Mouse (Mus musculus): ENCODE measurements at regions not wholly inside any gene's neighbourhood (a gene's known extent, or its start where the extent isn't known, plus 50 kb on each side); places are given as distances from the start of the nearest gene placed in this dataset.

DNA sequence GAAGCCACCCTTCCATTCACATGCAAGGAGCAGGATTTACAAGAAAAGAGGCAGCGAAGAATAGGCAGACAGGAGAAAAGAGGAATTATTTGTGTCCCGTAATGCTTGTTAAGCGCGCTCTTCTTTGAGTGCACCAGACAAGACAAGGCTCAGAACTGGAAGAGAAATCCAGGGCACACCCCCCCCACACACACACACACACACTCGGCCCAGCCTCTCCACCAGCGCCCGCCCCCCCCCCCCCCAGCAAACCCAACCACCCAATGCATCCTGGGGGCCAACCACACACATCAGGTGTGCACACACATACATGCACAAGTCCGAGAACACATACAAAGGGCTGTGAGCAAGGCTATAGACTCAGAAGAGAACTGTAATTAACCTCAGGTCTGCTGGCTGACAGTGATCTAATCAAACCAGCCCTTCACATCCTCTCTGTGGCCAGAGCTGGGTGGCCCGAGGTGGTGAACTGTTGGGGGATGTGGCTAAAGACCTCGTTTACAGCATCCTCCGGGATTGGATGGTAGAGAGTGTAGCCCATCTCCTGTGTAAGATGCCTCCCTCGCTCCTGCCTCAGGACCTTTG is 108.7 kb upstream of the Lhx5 start:
- no peak for DNase-seq (ENCODE audit: low spot score)

DNA sequence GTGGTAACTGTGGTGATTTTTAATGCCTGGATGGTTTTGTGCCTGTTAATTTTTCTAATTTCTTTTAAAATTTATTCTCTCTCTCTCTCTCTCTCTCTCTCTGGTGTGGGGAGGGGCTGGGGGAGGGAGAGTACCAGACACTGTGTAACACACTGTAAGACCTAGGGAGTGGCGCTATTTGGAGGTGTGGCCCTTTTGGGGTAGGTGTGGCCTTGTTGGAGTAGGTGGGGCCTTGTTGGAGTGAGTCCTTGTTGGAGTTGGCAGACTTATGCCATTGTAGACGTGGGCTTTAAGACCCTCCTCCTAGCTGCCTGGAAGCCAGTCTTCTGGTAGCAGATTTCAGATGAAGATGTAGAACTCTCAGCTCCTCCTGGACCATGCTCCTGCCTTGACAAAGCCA is 107.4 kb upstream of the Lhx5 start:
- Histone ChIP-seq H3K27ac (replicated peaks; ENCODE audit: low read depth, low read length) (no peak overlapping the region), H3K36me3 (ENCODE audit: control insufficient read depth, insufficient read depth, low read length) (no peaks in the 10 kb centered on the region), H3K9me3 (ENCODE audit: control insufficient read depth, low read length) (no peaks in the 10 kb centered on the region), H3K27me3 (ENCODE audit: control insufficient read depth, insufficient read depth, low read length) (peaks cover 28% of the 10 kb centered on the region), H3K9ac (ENCODE audit: low read length) (no peak overlapping the region), H3K4me2 (ENCODE audit: low read depth, severe bottlenecking) (no peak overlapping the region), H3K4me1 (ENCODE audit: control insufficient read depth, insufficient read depth, low read length) (0 out of 2 replicates have a peak, but pooled peaks cover 2% of the 10 kb centered on the region), H3K4me3 (ENCODE audit: low read depth, low read length) (no peak overlapping the region)
- DNase-seq (ENCODE audit: low spot score) (no peak), ATAC-seq (ENCODE audit: insufficient number of reproducible peaks, low FRiP score, low TSS enrichment, low read depth) (no peak)
- 92% methylated on average over 2 of the region's 2 CpGs for WGBS

More for the DNA sequence above, 108.7 kb upstream of the Lhx5 start:
- Histone ChIP-seq H3K4me3 (ENCODE audit: low read depth, low read length) (peak overlapping the region; percentile 19; the same call in 1 of the 2 replicates), H3K27me3 (ENCODE audit: control insufficient read depth, insufficient read depth, low read length) (peaks cover 28% of the 10 kb centered on the region), H3K27ac (replicated peaks; ENCODE audit: low read depth, low read length) (no peak overlapping the region), H3K36me3 (ENCODE audit: control insufficient read depth, insufficient read depth, low read length) (no peaks in the 10 kb centered on the region), H3K4me2 (ENCODE audit: low read depth, severe bottlenecking) (peak overlapping the region; percentile 26), H3K9ac (ENCODE audit: low read length) (peak overlapping the region; percentile 9; the same call in 1 of the 2 replicates), H3K4me1 (ENCODE audit: control insufficient read depth, insufficient read depth, low read length) (0 out of 2 replicates have a peak, but pooled peaks cover 2% of the 10 kb centered on the region), H3K9me3 (ENCODE audit: control insufficient read depth, low read length) (no peaks in the 10 kb centered on the region)
- WGBS = 13% methylated on average over 12 of the region's 12 CpGs
- ATAC-seq (ENCODE audit: insufficient number of reproducible peaks, low FRiP score, low TSS enrichment, low read depth) = no peak

DNA sequence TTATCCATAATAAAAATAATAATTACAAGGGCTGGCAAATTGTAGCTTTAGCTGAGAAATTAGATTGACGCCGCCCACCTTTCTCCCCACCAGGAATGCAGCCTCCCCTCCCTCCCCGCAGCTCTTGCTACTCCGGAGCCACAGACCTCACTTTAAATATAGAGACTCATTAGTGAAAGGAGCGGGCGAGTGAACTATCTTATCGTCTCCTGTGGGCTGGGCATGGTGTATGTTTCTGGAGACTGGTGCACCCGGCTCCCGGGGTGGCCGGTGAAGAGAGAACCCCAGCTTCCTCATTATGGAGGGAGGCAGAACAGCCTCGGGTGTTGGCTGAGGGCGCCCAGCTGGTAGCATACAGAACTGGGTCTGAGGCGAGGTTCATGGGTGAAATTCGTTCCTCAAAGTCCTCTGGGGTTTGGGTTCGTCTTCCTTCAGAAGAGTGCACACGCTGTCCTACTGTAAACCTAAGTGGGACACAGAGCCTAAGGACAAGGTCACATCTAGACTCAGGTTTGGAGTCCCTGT is 106.1 kb upstream of the Lhx5 start:
- ATAC-seq (ENCODE audit: insufficient number of reproducible peaks, low FRiP score, low TSS enrichment, low read depth) = no peak
- Histone ChIP-seq H3K9ac (ENCODE audit: low read length) (no peak overlapping the region), H3K4me2 (ENCODE audit: low read depth, severe bottlenecking) (no peak overlapping the region), H3K27ac (replicated peaks; ENCODE audit: low read depth, low read length) (no peak overlapping the region), H3K4me3 (ENCODE audit: low read depth, low read length) (no peak overlapping the region), H3K36me3 (ENCODE audit: control insufficient read depth, insufficient read depth, low read length) (no peaks in the 10 kb centered on the region), H3K9me3 (ENCODE audit: control insufficient read depth, low read length) (no peaks in the 10 kb centered on the region), H3K27me3 (ENCODE audit: control insufficient read depth, insufficient read depth, low read length) (peaks cover 25% of the 10 kb centered on the region), H3K4me1 (ENCODE audit: control insufficient read depth, insufficient read depth, low read length) (0 out of 2 replicates have a peak, but pooled peaks cover 2% of the 10 kb centered on the region)
- 51% methylated on average over 16 of the region's 16 CpGs for WGBS
- DNase-seq (ENCODE audit: low spot score) = no peak

DNA sequence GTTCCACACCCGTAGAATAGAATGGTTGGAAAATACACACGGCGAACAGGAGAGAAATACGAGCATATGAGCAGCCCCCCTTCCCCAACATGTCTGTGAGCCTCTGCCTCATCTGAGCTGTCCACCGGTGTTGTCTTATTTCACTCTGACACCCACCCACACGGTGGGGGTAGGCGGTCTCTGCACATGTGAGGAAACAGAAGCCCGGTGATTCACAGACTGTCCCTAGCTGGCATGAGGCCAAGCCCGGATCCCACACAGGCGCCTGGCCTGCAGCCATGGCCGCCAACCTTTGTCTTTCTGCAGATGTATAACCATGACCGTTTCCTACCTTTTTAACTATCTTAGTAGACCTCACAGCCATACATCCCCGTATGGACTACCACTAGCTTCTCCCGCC is 99.5 kb upstream of the Lhx5 start:
- Histone ChIP-seq H3K9ac (ENCODE audit: low read length) (no peak overlapping the region), H3K9me3 (ENCODE audit: control insufficient read depth, low read length) (no peaks in the 10 kb centered on the region), H3K36me3 (ENCODE audit: control insufficient read depth, insufficient read depth, low read length) (no peaks in the 10 kb centered on the region), H3K27me3 (ENCODE audit: control insufficient read depth, insufficient read depth, low read length) (no peaks in the 10 kb centered on the region), H3K27ac (replicated peaks; ENCODE audit: low read depth, low read length) (no peak overlapping the region), H3K4me2 (ENCODE audit: low read depth, severe bottlenecking) (no peak overlapping the region), H3K4me3 (ENCODE audit: low read depth, low read length) (no peak overlapping the region), H3K4me1 (ENCODE audit: control insufficient read depth, insufficient read depth, low read length) (no peaks in the 10 kb centered on the region)
- ATAC-seq (ENCODE audit: insufficient number of reproducible peaks, low FRiP score, low TSS enrichment, low read depth) (no peak), DNase-seq (ENCODE audit: low spot score) (no peak)
- 91% methylated on average over 14 of the region's 14 CpGs for WGBS

DNA sequence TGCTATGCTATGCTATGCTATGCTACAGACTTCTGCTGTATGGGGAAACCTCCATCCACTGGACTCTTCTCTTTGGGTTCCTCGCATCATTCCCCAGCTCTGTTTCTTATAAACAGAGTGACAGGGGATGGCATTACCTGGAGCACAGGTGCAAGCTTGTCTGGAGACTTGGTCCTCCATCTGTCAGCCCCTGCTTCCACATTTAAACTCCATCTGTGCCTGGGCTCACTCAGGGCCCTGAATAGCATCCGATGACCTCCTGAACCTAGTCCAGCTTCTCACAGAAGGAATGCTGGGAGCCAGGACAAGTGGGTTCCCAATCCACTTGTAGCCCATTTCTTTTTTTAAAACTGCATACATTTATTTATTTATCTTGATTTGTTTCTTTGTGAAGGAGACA is 92.3 kb upstream of the Lhx5 start:
- no peak overlapping the region for H3K27ac ChIP-seq (replicated peaks; ENCODE audit: low read depth, low read length)
- H3K9ac ChIP-seq (ENCODE audit: low read length) = no peak overlapping the region

DNA sequence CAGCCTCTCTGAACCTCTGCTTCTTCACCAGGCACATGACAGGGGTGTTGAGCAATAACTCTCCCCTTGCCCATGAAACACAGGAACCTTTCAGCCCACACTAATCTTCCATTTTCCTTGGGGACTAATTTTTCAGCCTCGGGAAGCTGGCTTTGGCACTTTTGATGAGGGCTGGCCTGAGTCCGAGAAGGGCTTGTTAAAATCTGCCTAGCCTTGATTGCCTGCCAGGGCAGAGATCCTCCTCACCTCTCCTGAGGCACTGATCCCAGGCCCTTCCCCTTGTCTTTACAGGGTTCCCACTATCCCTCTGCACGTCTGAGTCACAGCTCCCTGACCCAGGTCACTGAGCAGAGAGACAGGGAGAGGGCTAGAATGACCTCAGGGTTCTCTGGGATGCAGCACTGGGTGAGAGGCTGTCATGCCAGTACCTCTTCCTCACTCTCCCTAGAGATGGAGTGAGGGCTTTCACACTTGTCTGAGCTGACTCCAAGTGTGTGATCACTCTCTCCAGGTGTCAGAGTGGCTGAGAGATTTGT is 90.7 kb upstream of the Lhx5 start:
- Histone ChIP-seq H3K36me3 (ENCODE audit: control insufficient read depth, insufficient read depth, low read length) (no peaks in the 10 kb centered on the region), H3K9ac (ENCODE audit: low read length) (no peak overlapping the region), H3K27me3 (ENCODE audit: control insufficient read depth, insufficient read depth, low read length) (0 out of 2 replicates have a peak, but pooled peaks cover 2% of the 10 kb centered on the region), H3K4me1 (ENCODE audit: control insufficient read depth, insufficient read depth, low read length) (no peaks in the 10 kb centered on the region), H3K9me3 (ENCODE audit: control insufficient read depth, low read length) (no peaks in the 10 kb centered on the region), H3K4me3 (ENCODE audit: low read depth, low read length) (no peak overlapping the region), H3K27ac (replicated peaks; ENCODE audit: low read depth, low read length) (no peak overlapping the region), H3K4me2 (ENCODE audit: low read depth, severe bottlenecking) (no peak overlapping the region)
- no peak for DNase-seq (ENCODE audit: low spot score)
- no peak for ATAC-seq (ENCODE audit: insufficient number of reproducible peaks, low FRiP score, low TSS enrichment, low read depth)
- WGBS = 27% methylated on average over 3 of the region's 3 CpGs

More for the DNA sequence above, 92.3 kb upstream of the Lhx5 start:
- Histone ChIP-seq H3K4me3 (ENCODE audit: low read depth, low read length) (no peak overlapping the region), H3K36me3 (ENCODE audit: control insufficient read depth, insufficient read depth, low read length) (no peaks in the 10 kb centered on the region), H3K9me3 (ENCODE audit: control insufficient read depth, low read length) (no peaks in the 10 kb centered on the region), H3K4me2 (ENCODE audit: low read depth, severe bottlenecking) (no peak overlapping the region), H3K4me1 (ENCODE audit: control insufficient read depth, insufficient read depth, low read length) (no peaks in the 10 kb centered on the region), H3K27me3 (ENCODE audit: control insufficient read depth, insufficient read depth, low read length) (0 out of 2 replicates have a peak, but pooled peaks cover 2% of the 10 kb centered on the region)
- DNase-seq (ENCODE audit: low spot score) = no peak
- 85% methylated on average over 2 of the region's 2 CpGs for WGBS
- ATAC-seq (ENCODE audit: insufficient number of reproducible peaks, low FRiP score, low TSS enrichment, low read depth) = no peak

DNA sequence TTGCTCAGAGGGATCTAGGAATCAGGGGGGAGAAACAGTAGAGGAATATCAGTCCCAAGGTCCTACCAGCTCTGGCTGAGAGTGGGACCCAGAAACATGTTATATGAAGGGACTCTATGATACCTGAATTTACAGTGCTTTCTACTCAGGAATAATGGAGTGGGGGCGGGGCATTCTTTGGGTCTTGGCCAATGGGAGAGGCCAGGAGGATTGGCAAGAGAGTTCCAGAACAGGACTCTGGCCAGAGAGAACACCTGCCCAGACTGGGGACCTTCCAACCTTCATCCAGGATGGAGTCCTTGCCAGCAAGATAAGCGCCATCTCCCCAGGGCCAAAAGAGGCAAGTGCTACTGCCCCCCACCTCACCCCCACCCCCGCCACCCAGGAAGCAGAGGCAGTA is 81.0 kb upstream of the Lhx5 start:
- Histone ChIP-seq H3K4me3 (ENCODE audit: low read depth, low read length) (no peak overlapping the region), H3K9me3 (ENCODE audit: control insufficient read depth, low read length) (no peaks in the 10 kb centered on the region), H3K4me2 (ENCODE audit: low read depth, severe bottlenecking) (no peak overlapping the region), H3K27ac (replicated peaks; ENCODE audit: low read depth, low read length) (no peak overlapping the region), H3K4me1 (ENCODE audit: control insufficient read depth, insufficient read depth, low read length) (no peaks in the 10 kb centered on the region), H3K36me3 (ENCODE audit: control insufficient read depth, insufficient read depth, low read length) (no peaks in the 10 kb centered on the region), H3K9ac (ENCODE audit: low read length) (no peak overlapping the region), H3K27me3 (ENCODE audit: control insufficient read depth, insufficient read depth, low read length) (no peaks in the 10 kb centered on the region)
- DNase-seq (ENCODE audit: low spot score) = no peak
- no peak for ATAC-seq (ENCODE audit: insufficient number of reproducible peaks, low FRiP score, low TSS enrichment, low read depth)
- WGBS = 80% methylated on average over 3 of the region's 3 CpGs

DNA sequence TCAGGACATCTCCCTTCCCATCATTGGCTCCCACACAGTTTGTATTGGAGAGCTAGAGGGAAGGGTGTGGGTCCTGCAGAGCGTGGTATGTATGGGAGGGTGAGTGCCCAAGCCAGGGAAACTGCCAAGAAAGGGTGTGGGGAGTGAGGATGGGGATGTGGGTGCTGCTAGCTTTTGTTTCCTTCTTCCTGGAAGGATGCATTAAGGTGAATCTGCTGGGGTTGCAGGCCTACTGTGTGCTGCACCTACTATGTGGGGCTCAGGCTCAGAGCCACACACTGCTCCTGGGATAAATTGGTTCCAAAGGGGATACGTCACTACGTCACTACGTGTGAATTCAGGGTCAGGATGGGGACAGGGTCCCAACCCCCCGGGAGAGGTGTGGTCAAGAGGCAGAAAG is 79.7 kb upstream of the Lhx5 start:
- no peak overlapping the region for H3K9ac ChIP-seq (ENCODE audit: low read length)
- H3K36me3 ChIP-seq (ENCODE audit: control insufficient read depth, insufficient read depth, low read length) = no peaks in the 10 kb centered on the region
- no peaks in the 10 kb centered on the region for H3K4me1 ChIP-seq (ENCODE audit: control insufficient read depth, insufficient read depth, low read length)
- no peak overlapping the region for H3K4me2 ChIP-seq (ENCODE audit: low read depth, severe bottlenecking)
- ATAC-seq (ENCODE audit: insufficient number of reproducible peaks, low FRiP score, low TSS enrichment, low read depth) (no peak), DNase-seq (ENCODE audit: low spot score) (no peak)
- H3K4me3 ChIP-seq (ENCODE audit: low read depth, low read length) = no peak overlapping the region
- no peaks in the 10 kb centered on the region for H3K9me3 ChIP-seq (ENCODE audit: control insufficient read depth, low read length)
- H3K27ac ChIP-seq (replicated peaks; ENCODE audit: low read depth, low read length) = no peak overlapping the region
- WGBS = 39% methylated on average over 5 of the region's 5 CpGs
- H3K27me3 ChIP-seq (ENCODE audit: control insufficient read depth, insufficient read depth, low read length) = no peaks in the 10 kb centered on the region

All from limb, embryonic 11.5 days (tissue).